Mouse (Mus musculus) kidney, postnatal 0 days (tissue): ENCODE measurements at regions not wholly inside any gene's neighbourhood (a gene's known extent, or its start where the extent isn't known, plus 50 kb on each side); places are given as distances from the start of the nearest gene placed in this dataset.

ENCODE experiments used
- ATAC-seq: fragments of 200-750 bp; cut with Nextera tagmentation; replicated peaks from 2 replicates; pipeline ENCODE4 v1.8.0; 2017; ENCODE audit warnings: low read depth, moderate number of reproducible peaks, moderate TSS enrichment, moderate library complexity; ENCODE audit not compliant: low FRiP score
- DNase-seq: peaks from one replicate; pipeline ENCODE4 v3.0.0-alpha.2; 2016; ENCODE audit warnings: low spot score
- H3K27ac ChIP-seq: fragments of 300-500 bp; sonication (generic); 2 replicates; pipeline ENCODE4 v1.5.1; 2014; ENCODE audit warnings: mild to moderate bottlenecking
- H3K27me3 ChIP-seq: fragments of 300-500 bp; sonication (generic); 2 replicates; pipeline ENCODE4 v1.6.1; 2014; ENCODE audit warnings: low read length, mixed read lengths; ENCODE audit not compliant: insufficient read depth
- H3K36me3 ChIP-seq: fragments of 300-500 bp; sonication (generic); 2 replicates; pipeline ENCODE4 v1.6.1; 2014; ENCODE audit warnings: low read length, mixed read lengths; ENCODE audit not compliant: insufficient read depth
- H3K4me1 ChIP-seq: fragments of 300-500 bp; sonication (generic); replicated peaks from 2 replicates; pipeline ENCODE4 v1.6.1; 2014; ENCODE audit warnings: antibody characterized with exemption, low read length, mixed read lengths; ENCODE audit not compliant: insufficient read depth
- H3K4me2 ChIP-seq: fragments of 300-500 bp; sonication (generic); 2 replicates; pipeline ENCODE4 v1.6.1; 2014; ENCODE audit warnings: mild to moderate bottlenecking, low read length, moderate library complexity, mixed read lengths
- H3K4me3 ChIP-seq: fragments of 300-500 bp; sonication (generic); replicated peaks from 2 replicates; pipeline ENCODE4 v1.5.1; 2014; ENCODE audit warnings: low read depth, low read length
- H3K9ac ChIP-seq: fragments of 300-500 bp; sonication (generic); 2 replicates; pipeline ENCODE4 v1.6.1; 2014; ENCODE audit warnings: low read depth, low read length
- H3K9me3 ChIP-seq: fragments of 300-500 bp; sonication (generic); replicated peaks from 2 replicates; pipeline ENCODE4 v1.6.1; 2016; ENCODE audit warnings: low read length, inconsistent platforms, mixed read lengths
- CTCF ChIP-seq: IDR thresholded peaks from 2 replicates; pipeline ENCODE4 v1.5.1; 2016; ENCODE audit warnings: antibody characterized with exemption, low read depth, mild to moderate bottlenecking, moderate library complexity
- WGBS: fragments of 180-500 bp; shearing (Covaris S2); extraction: QIAGEN DNeasy Blood & Tissue Kit; methylation state at CpG from one replicate; pipeline ENCODE4 v1.1.7; 2014; 5-methylcytosine and 5-hydroxymethylcytosine counted together

- H3K9ac ChIP-seq: no peak overlapping the region
- no peak for TF ChIP-seq CTCF
- no peak overlapping the region for H3K27ac ChIP-seq
- H3K9me3 ChIP-seq: no peaks in the 10 kb centered on the region
- no peaks in the 10 kb centered on the region for H3K4me1 ChIP-seq
- H3K4me3 ChIP-seq: no peak overlapping the region
- WGBS: 79% methylated on average over 6 of the region's 6 CpGs
- no peaks in the 10 kb centered on the region for H3K36me3 ChIP-seq
- ATAC-seq (no peak), DNase-seq (no peak)
- H3K27me3 ChIP-seq: no peaks in the 10 kb centered on the region
- H3K4me2 ChIP-seq: no peak overlapping the region
Observed at GRCm38 (mm10) chr3:15106281-15106680, 220.2 kb downstream of the Car2 start.

- no peaks in the 10 kb centered on the region for H3K4me1 ChIP-seq
- no peaks in the 10 kb centered on the region for H3K9me3 ChIP-seq
- no peak overlapping the region for H3K4me3 ChIP-seq
- H3K36me3 ChIP-seq: no peaks in the 10 kb centered on the region
- no peak for TF ChIP-seq CTCF
- no peak for DNase-seq
- no peak for ATAC-seq
- no peaks in the 10 kb centered on the region for H3K27me3 ChIP-seq
- no peak overlapping the region for H3K9ac ChIP-seq
- no peak overlapping the region for H3K27ac ChIP-seq
- no peak overlapping the region for H3K4me2 ChIP-seq
- WGBS: 86% methylated on average over 5 of the region's 5 CpGs
Observed at GRCm38 (mm10) chr3:15107301-15107700, 221.2 kb downstream of the Car2 start.

GRCm38 (mm10) chr3:15108239-15108934 lies 222.3 kb downstream of the Car2 start:
- Histone ChIP-seq H3K4me3 (no peak overlapping the region), H3K4me2 (no peak overlapping the region), H3K36me3 (no peaks in the 10 kb centered on the region), H3K4me1 (no peaks in the 10 kb centered on the region), H3K9me3 (no peaks in the 10 kb centered on the region), H3K27me3 (no peaks in the 10 kb centered on the region), H3K27ac (no peak overlapping the region), H3K9ac (no peak overlapping the region)
- 72% methylated on average over 9 of the region's 9 CpGs for WGBS
- TF ChIP-seq CTCF: no peak
- DNase-seq: no peak
- ATAC-seq: no peak

- no peak for ATAC-seq
- H3K4me2 ChIP-seq: no peak overlapping the region
- DNase-seq: no peak
- no peak for TF ChIP-seq CTCF
- H3K36me3 ChIP-seq: no peaks in the 10 kb centered on the region
- H3K4me3 ChIP-seq: no peak overlapping the region
- no peaks in the 10 kb centered on the region for H3K27me3 ChIP-seq
- no peaks in the 10 kb centered on the region for H3K9me3 ChIP-seq
- H3K27ac ChIP-seq: no peak overlapping the region
- H3K4me1 ChIP-seq: no peaks in the 10 kb centered on the region
- H3K9ac ChIP-seq: no peak overlapping the region
- WGBS: 83% methylated on average over 4 of the region's 4 CpGs
Observed at GRCm38 (mm10) chr3:15110037-15110748, 221.9 kb downstream of the Gm9733 start.

GRCm38 (mm10) chr3:15112177-15112838 lies 219.8 kb downstream of the Gm9733 start:
- DNase-seq (no peak), ATAC-seq (no peak)
- Histone ChIP-seq H3K27ac (no peak overlapping the region), H3K27me3 (no peaks in the 10 kb centered on the region), H3K4me3 (no peak overlapping the region), H3K9me3 (no peaks in the 10 kb centered on the region), H3K4me2 (no peak overlapping the region), H3K9ac (no peak overlapping the region), H3K4me1 (no peaks in the 10 kb centered on the region), H3K36me3 (no peaks in the 10 kb centered on the region)
- TF ChIP-seq CTCF: no peak
- WGBS: 64% methylated on average over 2 of the region's 2 CpGs

- no peaks in the 10 kb centered on the region for H3K9me3 ChIP-seq
- no peaks in the 10 kb centered on the region for H3K4me1 ChIP-seq
- H3K27ac ChIP-seq: no peak overlapping the region
- WGBS: 45% methylated on average over 3 of the region's 3 CpGs
- H3K4me3 ChIP-seq: no peak overlapping the region
- H3K4me2 ChIP-seq: no peak overlapping the region
- DNase-seq (no peak), ATAC-seq (no peak)
- H3K36me3 ChIP-seq: no peaks in the 10 kb centered on the region
- H3K27me3 ChIP-seq: no peaks in the 10 kb centered on the region
- no peak overlapping the region for H3K9ac ChIP-seq
- no peak for TF ChIP-seq CTCF
Observed at GRCm38 (mm10) chr3:15118634-15119356, 213.3 kb downstream of the Gm9733 start.
